Mouse (Mus musculus): ENCODE data around the gene Usp4. TPM values are rescaled to one million over a fixed set of nuclear protein-coding genes. Genes with fewer than 3 reads are reported as not detected.

Usp4 gene
- total RNA-seq, 2 experiments from 2014 or later, result 81.6 to 89.2 TPM

DNA sequence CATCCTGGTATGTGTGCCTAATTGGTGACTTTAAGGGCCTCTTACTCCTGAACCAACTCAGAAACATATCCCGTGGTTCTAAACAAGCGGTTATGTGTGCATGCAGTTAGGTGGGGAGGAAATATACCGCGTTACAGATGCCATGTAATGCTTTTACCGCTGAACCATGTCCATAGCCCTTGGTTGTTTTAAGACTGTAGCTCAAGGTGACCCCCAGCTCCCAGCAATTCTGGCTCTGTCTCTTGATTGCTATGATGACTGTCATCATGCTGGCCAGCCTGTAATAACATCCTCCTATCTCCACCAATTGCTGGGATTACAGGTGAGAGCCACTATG, 6.5 kb upstream of the Usp4 start:
- DNase-seq (ENCODE audit: low spot score), result no peak

DNA sequence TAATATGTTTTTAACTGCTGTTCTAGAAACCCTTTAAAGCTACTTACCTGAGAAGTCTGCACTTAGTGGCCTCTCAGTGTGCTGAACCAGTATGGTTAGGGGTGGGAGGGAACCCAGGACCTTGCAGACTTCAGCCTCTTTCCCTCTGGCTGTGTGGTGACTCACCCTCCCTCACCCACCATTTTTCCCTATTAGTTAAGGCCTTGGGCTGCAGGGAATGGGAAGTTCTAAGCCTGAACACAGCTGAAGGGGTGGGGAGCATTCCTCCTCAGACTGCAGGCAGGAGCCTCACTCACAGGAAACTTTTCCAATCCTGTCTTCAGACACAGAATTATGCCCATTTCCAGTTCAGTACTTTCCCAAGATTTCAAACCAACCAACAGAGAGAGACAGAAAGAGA, 5.9 kb upstream of the Usp4 start:
- no peak for DNase-seq (ENCODE audit: low spot score)

GRCm38 (mm10) chr9:108342301-108342831, 5.3 kb upstream of the Usp4 start:
- DNase-seq (ENCODE audit: low spot score), result no peak

DNA sequence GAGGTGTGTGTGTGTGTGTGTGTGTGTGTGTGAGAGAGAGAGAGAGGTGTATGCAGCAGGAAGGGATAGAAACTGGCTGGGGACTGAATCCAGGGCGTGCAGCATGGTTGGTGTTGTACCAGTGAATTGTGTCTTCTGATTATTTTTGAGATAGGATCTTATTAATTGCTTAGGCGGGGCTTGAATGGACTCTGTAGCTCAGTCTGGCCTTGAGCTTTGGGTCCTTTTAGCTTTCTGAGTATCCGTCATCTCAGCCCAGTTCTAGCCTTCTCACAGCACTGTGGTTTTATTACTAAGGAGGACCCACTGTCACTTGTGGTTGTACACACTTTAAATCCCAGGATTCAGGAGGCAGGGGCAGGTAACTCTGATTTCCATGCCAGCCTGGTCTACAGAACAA, 4.3 kb upstream of the Usp4 start:
- DNase-seq (ENCODE audit: low spot score), result no peak

DNA sequence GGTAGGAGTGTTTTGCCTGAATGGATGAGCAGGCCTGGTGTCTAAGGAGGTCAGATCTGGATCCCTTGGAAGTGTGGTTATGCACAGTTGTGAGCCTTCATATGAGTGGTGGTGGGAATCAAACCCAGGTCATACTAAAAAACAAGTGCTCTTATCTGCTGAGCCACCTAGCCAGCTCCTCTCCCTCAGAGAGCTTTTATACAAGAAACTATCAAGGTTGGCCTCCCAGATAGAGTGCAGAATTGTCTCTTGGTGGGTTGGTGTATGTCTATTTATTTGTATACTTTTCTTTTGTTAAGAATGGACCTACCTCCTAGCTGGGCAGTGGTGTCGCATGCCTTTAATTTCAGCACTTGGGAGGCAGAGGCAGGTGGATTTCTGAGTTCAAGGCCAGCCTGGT, 3.8 kb upstream of the Usp4 start:
- no peak for DNase-seq (ENCODE audit: low spot score)

GRCm38 (mm10) chr9:108344471-108344870, 3.2 kb upstream of the Usp4 start:
- DNase-seq (ENCODE audit: low spot score), result no peak

GRCm38 (mm10) chr9:108347024-108347423, 629 bp upstream of the Usp4 start:
- DNase-seq (ENCODE audit: low spot score), result no peak

- no peak for DNase-seq (ENCODE audit: low spot score)
These were observed 632 bp downstream of the Usp4 start for GRCm38 (mm10) chr9:108348290-108348680.

DNA sequence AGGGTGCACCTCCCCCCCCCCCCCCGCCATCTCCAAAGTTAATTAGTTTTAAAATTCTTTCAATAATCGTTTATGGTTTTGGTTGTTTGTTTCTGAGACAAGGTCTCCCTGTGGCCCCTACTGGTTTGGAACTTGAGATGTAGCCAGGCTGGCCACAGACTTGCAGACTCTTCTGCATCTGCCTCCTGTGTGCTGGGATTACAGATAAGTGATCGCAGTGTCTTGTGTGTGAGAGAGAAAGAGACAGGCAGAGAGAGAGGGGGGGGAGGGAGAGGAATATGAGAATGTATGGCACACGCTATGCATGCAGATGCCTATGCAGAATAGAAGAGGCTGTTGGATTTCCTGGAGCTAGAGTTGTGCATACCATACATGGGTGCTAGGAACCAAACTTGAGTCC, 2.1 kb downstream of the Usp4 start:
- DNase-seq (ENCODE audit: low spot score), result no peak

GRCm38 (mm10) chr9:108378234-108378633, 30.6 kb downstream of the Usp4 start:
- DNase-seq (ENCODE audit: low spot score), result no peak

DNA sequence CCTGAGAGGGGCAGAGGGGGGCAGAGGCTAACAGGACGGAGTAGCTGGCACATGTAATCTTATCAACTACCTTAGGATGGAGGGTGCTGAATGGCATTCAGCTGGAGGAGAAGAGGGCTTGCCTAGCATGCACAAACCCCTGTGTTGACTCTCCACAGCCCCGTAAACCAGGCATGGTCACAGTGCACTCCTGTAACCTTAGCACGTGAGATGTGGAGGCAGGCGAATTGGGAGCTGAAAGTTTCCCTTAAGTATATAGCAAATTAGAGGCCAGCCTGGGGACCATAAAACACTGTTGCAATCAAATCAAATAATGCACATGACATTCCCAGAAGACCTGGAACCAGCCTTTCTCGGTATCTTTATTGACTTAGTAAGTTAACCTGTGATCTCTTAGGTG, 31.1 kb downstream of the Usp4 start:
- no peak for DNase-seq (ENCODE audit: low spot score)

GRCm38 (mm10) chr9:108379294-108379693, 31.6 kb downstream of the Usp4 start:
- no peak for DNase-seq (ENCODE audit: low spot score)

DNA sequence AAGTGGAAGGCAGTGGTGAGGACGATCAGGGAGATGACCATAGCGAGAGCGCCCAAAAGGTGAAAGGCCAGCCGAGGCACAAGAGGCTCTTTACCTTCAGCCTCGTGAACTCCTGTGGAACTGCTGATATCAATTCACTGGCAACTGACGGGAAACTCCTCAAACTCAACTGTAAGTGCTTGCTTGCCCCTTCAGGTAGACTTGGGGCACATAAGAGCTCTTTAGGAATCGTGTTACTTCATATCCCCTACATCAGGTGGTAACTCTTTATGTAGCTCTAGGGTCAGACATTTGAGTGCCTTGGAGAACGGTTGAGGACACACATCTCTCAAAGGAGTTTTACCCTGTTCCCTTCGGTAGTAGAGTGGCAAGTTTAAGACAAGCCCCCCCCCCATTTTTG, 33.7 kb downstream of the Usp4 start:
- no peak for DNase-seq (ENCODE audit: low spot score)

DNA sequence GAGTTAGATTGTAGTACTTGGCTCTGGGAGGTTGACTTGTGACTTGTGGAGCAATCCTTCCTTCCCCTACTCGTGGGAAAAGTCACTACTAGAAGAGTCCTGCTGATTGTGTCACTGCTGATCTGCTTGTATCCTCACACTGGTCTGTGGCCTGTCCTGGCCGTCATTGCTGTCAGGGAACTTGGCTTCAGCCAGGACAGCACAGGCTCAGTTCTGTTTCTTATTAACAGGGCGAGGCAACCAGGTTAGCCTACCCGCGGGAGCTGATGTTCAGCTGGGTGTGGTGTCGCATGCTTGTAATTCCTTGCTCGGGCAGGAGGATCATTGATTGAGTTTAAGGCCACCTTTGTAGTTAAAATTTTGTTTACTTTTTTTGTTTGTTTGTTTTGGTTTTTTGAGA, 37.4 kb downstream of the Usp4 start:
- DNase-seq (ENCODE audit: low spot score), result no peak

GRCm38 (mm10) chr9:108386816-108387215, 39.2 kb downstream of the Usp4 start:
- peak; percentile 60 for DNase-seq (ENCODE audit: low spot score)

GRCm38 (mm10) chr9:108388601-108389000, 40.9 kb downstream of the Usp4 start:
- no peak for DNase-seq (ENCODE audit: low spot score)

DNA sequence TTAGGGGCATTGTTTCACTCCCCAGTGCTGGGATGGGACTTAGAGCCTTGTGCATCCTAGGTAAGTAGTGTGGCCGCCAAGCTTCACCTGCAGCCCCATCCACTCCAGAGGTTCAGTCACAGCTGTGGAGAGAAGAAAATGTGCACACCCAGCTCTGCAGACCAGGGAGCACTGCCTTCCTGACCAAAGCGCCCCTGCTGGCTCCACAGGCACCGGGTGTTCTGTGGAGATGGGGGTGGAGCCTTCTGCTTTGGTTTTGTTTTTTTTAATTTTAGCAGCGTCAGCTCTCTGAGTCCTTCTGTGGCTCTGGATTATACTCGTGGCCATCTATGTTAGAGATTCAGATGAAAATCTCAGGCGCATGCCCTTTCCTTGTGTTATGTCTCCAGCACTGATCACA, 41.6 kb downstream of the Usp4 start:
- no peak for DNase-seq (ENCODE audit: low spot score)

- DNase-seq (ENCODE audit: low spot score), result no peak
These were observed 45.0 kb downstream of the Usp4 start, which contains the start of gene 1700102P08Rik for GRCm38 (mm10) chr9:108392676-108393075. Gene 1700102P08Rik (plus strand): TSS chr9:108392805.

- DNase-seq (ENCODE audit: low spot score), result no peak
These were observed 46.5 kb downstream of the Usp4 start for GRCm38 (mm10) chr9:108394191-108394590.

DNA sequence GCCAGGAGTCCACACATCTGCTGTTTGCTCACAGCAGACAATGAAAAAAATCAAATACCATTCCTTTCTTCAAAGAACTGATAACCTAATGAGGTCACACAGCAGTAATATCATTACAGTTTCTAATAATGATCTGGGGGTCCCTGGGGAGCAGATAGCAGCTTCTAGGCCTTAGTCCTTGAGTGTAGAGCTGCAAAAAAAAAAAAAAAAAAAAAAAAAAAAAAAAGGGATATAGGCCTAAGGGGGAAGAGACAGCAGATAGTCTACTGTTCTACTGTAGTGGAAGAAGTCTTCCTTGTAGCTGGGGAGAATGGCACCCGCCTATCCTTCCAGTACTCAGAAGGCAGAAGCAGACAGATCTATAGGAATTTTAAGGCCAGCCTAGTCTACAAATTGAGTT, 47.8 kb downstream of the Usp4 start:
- DNase-seq (ENCODE audit: low spot score), result no peak

- no peak for DNase-seq (ENCODE audit: low spot score)
These were observed 50.7 kb downstream of the Usp4 start for GRCm38 (mm10) chr9:108398324-108398723.

DNA sequence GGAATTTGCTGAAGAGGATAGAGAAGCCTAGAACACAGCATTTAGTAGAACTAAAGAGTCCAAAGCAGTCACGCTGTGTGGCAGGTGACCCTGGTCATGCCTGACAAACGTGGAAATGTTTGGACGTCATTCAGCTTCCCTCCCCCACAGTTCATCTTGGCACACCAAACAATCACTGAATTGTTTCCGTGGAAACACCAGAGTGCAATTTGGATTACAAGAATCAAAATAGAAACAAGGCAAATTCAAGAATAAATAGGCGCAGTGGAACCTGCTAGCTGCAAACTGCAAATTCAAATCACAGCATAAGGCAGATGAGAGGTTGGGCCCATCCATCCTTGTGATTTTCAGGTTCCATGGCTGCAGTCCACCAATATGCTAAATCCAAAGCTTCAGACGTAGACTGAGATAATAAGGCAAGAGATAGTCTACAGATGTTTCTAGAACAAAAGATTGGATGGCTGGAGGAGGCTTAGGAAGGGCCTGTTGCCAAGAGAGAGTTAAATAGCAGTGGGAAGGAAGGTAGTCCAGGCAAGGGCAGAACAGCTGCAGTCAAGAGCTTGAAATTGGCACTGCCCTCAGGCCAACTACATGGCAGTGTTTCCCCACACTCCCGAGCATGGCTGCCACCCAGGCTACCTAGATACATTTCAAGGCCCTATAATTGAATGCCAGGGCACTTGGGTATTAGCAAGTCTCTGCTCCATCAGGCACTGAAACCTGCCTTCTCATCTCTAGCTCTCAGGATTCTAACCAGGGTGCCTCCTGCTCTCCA, 53.7 kb downstream of the Usp4 start:
- peak; percentile 70 for DNase-seq (ENCODE audit: low spot score)

- DNase-seq (ENCODE audit: low spot score), result no peak
These were observed 55.4 kb downstream of the Usp4 start for GRCm38 (mm10) chr9:108403081-108403480.

- no peak for DNase-seq (ENCODE audit: low spot score)
These were observed 56.8 kb downstream of the Usp4 start for GRCm38 (mm10) chr9:108404451-108404850.
